Mouse (Mus musculus): ENCODE results near the gene Wnt9a.

DNA sequence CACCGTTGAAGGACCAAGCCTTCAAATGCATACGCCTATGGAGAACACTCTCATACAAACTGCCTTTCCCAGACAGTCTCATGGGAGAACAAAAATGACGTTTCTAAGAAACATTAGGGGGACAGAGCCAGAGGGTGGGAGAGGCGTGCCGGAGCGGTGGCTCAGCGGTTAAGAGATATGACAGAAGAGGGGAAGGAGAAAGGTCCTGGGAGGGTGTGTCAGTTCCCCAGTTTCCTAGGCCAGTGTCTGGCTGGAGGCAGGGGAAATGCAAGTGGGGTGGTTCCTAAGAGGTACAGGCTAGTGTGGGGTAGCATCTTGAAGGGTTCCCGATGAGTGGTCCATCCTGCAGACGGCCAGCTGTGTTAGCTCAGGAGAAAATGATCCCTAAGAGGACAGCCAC, 54.6 kb downstream of the Wnt9a start:
- no peak for TF ChIP-seq MYOG (IDR thresholded peaks at IDR 0.05; ENCODE audit: control insufficient read depth, extremely low read depth, insufficient read length)
- TF ChIP-seq CTCF (IDR thresholded peaks at IDR 0.05; ENCODE audit: control insufficient read depth, insufficient read depth, insufficient read length) = no peak
- TF ChIP-seq USF1 (IDR thresholded peaks at IDR 0.05; ENCODE audit: low read depth) = no peak

Measured in C2C12 (cell line).